Mouse (Mus musculus): ENCODE measurements at regions not wholly inside any gene's neighbourhood (a gene's known extent, or its start where the extent isn't known, plus 50 kb on each side); places are given as distances from the start of the nearest gene placed in this dataset.

DNA sequence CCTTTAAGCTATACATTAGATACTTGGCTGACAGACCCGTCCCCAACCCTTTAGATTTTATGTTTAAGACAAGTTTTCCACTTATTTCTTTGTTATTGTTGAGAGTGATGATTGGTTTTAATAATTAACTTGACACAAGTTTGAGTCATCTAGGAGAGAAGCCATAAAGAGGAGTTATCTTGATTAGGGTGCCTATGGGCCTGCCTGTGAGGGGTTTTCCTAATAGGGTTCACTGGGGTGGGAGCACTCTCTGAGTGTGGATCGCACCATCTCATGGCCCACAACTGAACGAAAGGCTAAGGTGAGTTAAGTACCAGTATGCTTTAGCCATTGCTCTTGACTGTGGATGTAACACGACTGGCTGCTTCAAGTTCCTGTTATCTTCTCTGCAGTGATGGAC is 123.3 kb upstream of the Agap1 start:
- no peak overlapping the region for H3K4me3 ChIP-seq (ENCODE audit: low read length)
- WGBS: 96% methylated on average over 4 of the region's 4 CpGs
- H3K9me3 ChIP-seq (ENCODE audit: low read length): no peaks in the 10 kb centered on the region
- no peak overlapping the region for H3K9ac ChIP-seq (replicated peaks; ENCODE audit: low read length)
- no peaks in the 10 kb centered on the region for H3K4me1 ChIP-seq (ENCODE audit: insufficient read depth, low read length)
- no peak overlapping the region for H3K4me2 ChIP-seq (ENCODE audit: low read depth, low read length)
- no peaks in the 10 kb centered on the region for H3K36me3 ChIP-seq (ENCODE audit: insufficient read depth, low read length)
- DNase-seq (ENCODE audit: low spot score) (no peak), ATAC-seq (no peak)
- TF ChIP-seq CTCF (IDR thresholded peaks at IDR 0.05; ENCODE audit: low read depth): no peak
- H3K27ac ChIP-seq: no peak overlapping the region
- H3K27me3 ChIP-seq (ENCODE audit: insufficient read depth, low read length): no peaks in the 10 kb centered on the region

DNA sequence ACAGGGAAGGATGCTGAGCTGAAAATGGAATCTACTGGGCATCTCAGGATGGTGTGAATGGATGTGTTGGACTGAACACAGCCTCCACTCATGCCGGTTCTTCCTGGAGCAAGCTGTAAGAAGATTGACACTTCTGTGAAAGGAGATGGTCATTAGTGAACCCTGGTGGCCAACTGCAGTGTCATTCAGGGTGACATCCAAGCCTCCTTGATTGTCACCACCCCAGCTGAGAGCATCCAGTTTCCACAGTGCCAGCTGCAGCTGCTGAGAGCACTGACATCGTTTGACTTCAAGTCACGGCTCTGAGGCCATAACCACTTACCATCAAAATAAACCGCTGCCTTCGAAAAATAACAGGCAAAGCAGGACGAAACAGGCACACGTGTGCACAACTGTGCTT is 121.9 kb upstream of the Agap1 start:
- no peak for DNase-seq (ENCODE audit: low spot score)
- no peak for ATAC-seq

DNA sequence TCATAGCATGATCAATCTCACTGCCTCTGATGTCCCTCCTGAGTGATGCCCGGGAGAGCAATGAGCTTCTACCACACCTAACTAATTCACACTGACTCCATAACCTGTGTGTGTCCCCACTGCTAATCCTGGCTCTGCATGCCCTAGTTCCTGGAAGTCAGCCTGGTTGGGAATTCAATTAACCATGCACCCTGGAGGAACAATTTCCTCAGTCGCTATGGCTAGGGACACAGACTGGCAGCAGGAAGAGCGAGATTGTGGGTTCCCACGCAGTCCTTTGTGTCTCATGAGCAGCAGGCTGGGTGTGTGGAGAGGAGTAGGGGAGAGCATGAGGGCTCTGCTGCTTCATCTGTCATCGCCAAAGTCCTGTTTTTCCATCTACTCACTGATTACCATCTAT is 116.7 kb upstream of the Agap1 start:
- ATAC-seq (no peak), DNase-seq (ENCODE audit: low spot score) (no peak)
- H3K4me1 ChIP-seq (ENCODE audit: insufficient read depth, low read length): no peaks in the 10 kb centered on the region
- no peak overlapping the region for H3K27ac ChIP-seq
- no peaks in the 10 kb centered on the region for H3K27me3 ChIP-seq (ENCODE audit: insufficient read depth, low read length)
- H3K36me3 ChIP-seq (ENCODE audit: insufficient read depth, low read length): no peaks in the 10 kb centered on the region
- H3K4me3 ChIP-seq (ENCODE audit: low read length): no peak overlapping the region
- WGBS: 61% methylated on average over 5 of the region's 5 CpGs
- H3K9ac ChIP-seq (replicated peaks; ENCODE audit: low read length): no peak overlapping the region
- TF ChIP-seq CTCF (IDR thresholded peaks at IDR 0.05; ENCODE audit: low read depth): no peak
- no peaks in the 10 kb centered on the region for H3K9me3 ChIP-seq (ENCODE audit: low read length)
- H3K4me2 ChIP-seq (ENCODE audit: low read depth, low read length): no peak overlapping the region

More for the DNA sequence above, 121.9 kb upstream of the Agap1 start:
- Histone ChIP-seq H3K36me3 (ENCODE audit: insufficient read depth, low read length) (no peaks in the 10 kb centered on the region), H3K4me3 (ENCODE audit: low read length) (no peak overlapping the region), H3K9me3 (ENCODE audit: low read length) (no peaks in the 10 kb centered on the region), H3K9ac (replicated peaks; ENCODE audit: low read length) (no peak overlapping the region), H3K4me1 (ENCODE audit: insufficient read depth, low read length) (no peaks in the 10 kb centered on the region), H3K4me2 (ENCODE audit: low read depth, low read length) (no peak overlapping the region), H3K27ac (no peak overlapping the region), H3K27me3 (ENCODE audit: insufficient read depth, low read length) (no peaks in the 10 kb centered on the region)
- WGBS: 52% methylated on average over 7 of the region's 7 CpGs
- TF ChIP-seq CTCF (IDR thresholded peaks at IDR 0.05; ENCODE audit: low read depth): no peak

DNA sequence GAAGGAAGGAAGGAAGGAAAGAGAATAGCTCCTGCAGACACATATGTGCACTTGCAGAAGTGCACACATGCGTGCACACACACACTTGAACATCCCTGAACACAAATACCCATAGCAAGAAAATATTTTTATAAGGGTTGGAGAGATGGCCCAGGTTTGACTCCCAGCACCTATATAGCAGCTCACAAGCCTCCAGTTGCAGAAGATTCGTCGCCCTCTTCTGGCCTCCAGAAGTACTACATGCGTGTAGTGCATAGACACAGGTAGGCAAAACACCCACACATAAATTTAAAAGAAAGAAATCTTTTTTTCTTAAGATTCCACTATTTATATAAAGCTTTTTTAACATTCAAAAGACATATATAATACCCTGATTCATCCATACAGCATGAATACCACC is 111.8 kb upstream of the Agap1 start:
- H3K36me3 ChIP-seq (ENCODE audit: insufficient read depth, low read length): no peaks in the 10 kb centered on the region
- ATAC-seq (no peak), DNase-seq (ENCODE audit: low spot score) (no peak)
- 49% methylated on average over 4 of the region's 4 CpGs for WGBS
- TF ChIP-seq CTCF (IDR thresholded peaks at IDR 0.05; ENCODE audit: low read depth): peak; percentile 44; the same call in 1 of the 2 replicates
- H3K4me2 ChIP-seq (ENCODE audit: low read depth, low read length): no peak overlapping the region
- H3K4me3 ChIP-seq (ENCODE audit: low read length): no peak overlapping the region
- no peaks in the 10 kb centered on the region for H3K9me3 ChIP-seq (ENCODE audit: low read length)
- H3K27ac ChIP-seq: no peak overlapping the region
- H3K4me1 ChIP-seq (ENCODE audit: insufficient read depth, low read length): no peaks in the 10 kb centered on the region
- no peak overlapping the region for H3K9ac ChIP-seq (replicated peaks; ENCODE audit: low read length)
- H3K27me3 ChIP-seq (ENCODE audit: insufficient read depth, low read length): no peaks in the 10 kb centered on the region

DNA sequence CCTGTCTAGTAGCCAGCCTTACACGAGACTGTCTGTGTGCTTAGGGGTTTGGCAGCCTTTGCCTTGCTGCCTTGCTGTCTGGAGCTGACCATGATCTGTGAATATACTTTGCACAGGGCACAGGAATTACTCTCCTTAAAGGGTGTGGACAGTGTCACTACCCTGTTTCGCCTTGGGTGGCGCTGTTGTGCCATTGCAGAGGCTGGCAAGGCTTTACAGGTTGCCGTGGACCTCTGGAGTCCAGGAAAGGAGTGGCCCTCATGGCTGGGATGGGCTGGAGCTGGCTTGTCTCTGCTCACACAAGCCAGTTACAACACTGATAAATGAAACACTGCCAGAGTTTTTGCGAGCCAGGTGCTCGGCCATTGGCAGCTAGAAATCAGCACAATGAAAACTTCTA is 110.1 kb upstream of the Agap1 start:
- no peak overlapping the region for H3K9ac ChIP-seq (replicated peaks; ENCODE audit: low read length)
- H3K9me3 ChIP-seq (ENCODE audit: low read length): no peaks in the 10 kb centered on the region
- no peaks in the 10 kb centered on the region for H3K4me1 ChIP-seq (ENCODE audit: insufficient read depth, low read length)
- no peak for DNase-seq (ENCODE audit: low spot score)
- TF ChIP-seq CTCF (IDR thresholded peaks at IDR 0.05; ENCODE audit: low read depth): peak; percentile 71
- no peak overlapping the region for H3K4me3 ChIP-seq (ENCODE audit: low read length)
- no peak overlapping the region for H3K27ac ChIP-seq
- H3K36me3 ChIP-seq (ENCODE audit: insufficient read depth, low read length): no peaks in the 10 kb centered on the region
- no peaks in the 10 kb centered on the region for H3K27me3 ChIP-seq (ENCODE audit: insufficient read depth, low read length)
- ATAC-seq: no peak
- WGBS: 42% methylated on average over 6 of the region's 6 CpGs
- H3K4me2 ChIP-seq (ENCODE audit: low read depth, low read length): no peak overlapping the region

DNA sequence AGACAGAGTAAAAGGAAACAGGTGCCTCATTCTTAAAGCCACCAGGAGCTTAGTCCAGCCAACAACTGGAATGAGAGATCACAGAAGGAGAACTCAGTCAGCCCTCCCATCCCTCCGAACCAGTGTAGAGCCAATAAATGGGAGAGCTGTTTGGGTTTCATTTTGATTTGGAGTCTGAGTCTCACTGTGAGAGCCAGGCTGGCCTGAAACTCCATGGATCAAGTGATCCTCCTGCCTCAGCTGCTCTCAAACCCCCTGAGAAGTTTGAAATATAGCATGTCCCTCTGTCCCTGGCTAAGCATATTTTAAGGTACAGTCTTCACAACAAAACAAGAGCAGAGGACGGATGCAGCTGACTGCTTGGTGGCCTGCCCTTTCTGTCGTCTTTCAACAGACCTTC is 107.3 kb upstream of the Agap1 start:
- Histone ChIP-seq H3K4me2 (ENCODE audit: low read depth, low read length) (no peak overlapping the region), H3K27me3 (ENCODE audit: insufficient read depth, low read length) (no peaks in the 10 kb centered on the region), H3K9ac (replicated peaks; ENCODE audit: low read length) (no peak overlapping the region), H3K36me3 (ENCODE audit: insufficient read depth, low read length) (no peaks in the 10 kb centered on the region), H3K4me3 (ENCODE audit: low read length) (no peak overlapping the region), H3K4me1 (ENCODE audit: insufficient read depth, low read length) (no peaks in the 10 kb centered on the region), H3K27ac (no peak overlapping the region), H3K9me3 (ENCODE audit: low read length) (no peaks in the 10 kb centered on the region)
- DNase-seq (ENCODE audit: low spot score) (no peak), ATAC-seq (no peak)
- TF ChIP-seq CTCF (IDR thresholded peaks at IDR 0.05; ENCODE audit: low read depth): no peak
- WGBS: 62% methylated on average over 3 of the region's 3 CpGs

DNA sequence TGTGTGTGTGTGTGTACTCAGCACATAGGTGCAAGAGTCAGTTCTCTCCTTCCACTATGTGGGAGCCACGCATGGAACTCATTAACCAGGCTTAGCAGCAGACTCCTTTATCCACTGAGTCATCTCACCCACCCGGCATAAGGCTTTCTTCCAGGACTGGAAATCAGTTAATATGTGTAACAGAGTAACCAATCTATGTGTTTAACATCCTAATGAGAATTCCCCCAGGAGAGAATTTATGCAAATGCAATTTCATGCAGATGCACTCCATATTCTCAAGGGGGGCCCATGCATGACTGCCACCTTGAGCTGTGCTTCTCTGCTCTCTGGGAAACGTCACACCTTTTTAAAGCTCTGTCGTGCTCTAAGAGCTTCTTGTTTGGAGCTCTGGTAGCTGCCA is 101.7 kb upstream of the Agap1 start:
- no peak for ATAC-seq
- DNase-seq (ENCODE audit: low spot score): peak; percentile 18

More for the DNA sequence above, 101.7 kb upstream of the Agap1 start:
- Histone ChIP-seq H3K4me1 (ENCODE audit: insufficient read depth, low read length) (no peaks in the 10 kb centered on the region), H3K27ac (no peak overlapping the region), H3K9ac (replicated peaks; ENCODE audit: low read length) (no peak overlapping the region), H3K9me3 (ENCODE audit: low read length) (no peaks in the 10 kb centered on the region), H3K4me3 (ENCODE audit: low read length) (no peak overlapping the region), H3K36me3 (ENCODE audit: insufficient read depth, low read length) (no peaks in the 10 kb centered on the region), H3K4me2 (ENCODE audit: low read depth, low read length) (no peak overlapping the region), H3K27me3 (ENCODE audit: insufficient read depth, low read length) (no peaks in the 10 kb centered on the region)
- no peak for TF ChIP-seq CTCF (IDR thresholded peaks at IDR 0.05; ENCODE audit: low read depth)
- 35% methylated on average over 4 of the region's 4 CpGs for WGBS

Measured in hindbrain, postnatal 0 days (tissue).